Comparison of ENCODE assay signal across 33 mouse cellular contexts in genomic region chrX:11289244-11289643, GRCm38 (mm10). TPM values are rescaled to one million over a fixed set of nuclear protein-coding genes. Genes with fewer than 3 reads are reported as not detected.
A peak's percentile ranks its signal among the peaks of the same experiment; 100 is the strongest.
DNase-seq lines count a peak whose midpoint lies in the region; ATAC-seq and TF ChIP-seq lines count a peak whose summit lies in the region.
"Had no signal": no experiment of that assay in that cellular context is flagged by ENCODE, and none has a peak within 500 bp of the region (broad histone marks: within the 10 kb centered on the region; RNA-seq: fewer than 3 reads in every experiment).

No protein-coding gene starts in this region.

- H3K4me3 ChIP-seq in ES-E14 (ENCODE audit: insufficient read depth in 1 of 2, low read depth in 1 of 2, low read length in 2 of 2, poor library complexity in 1 of 2, severe bottlenecking in 1 of 2), result no peak overlapping the region
- no peak overlapping the region for H3K4me3 ChIP-seq in forebrain, embryonic 16.5 days (replicated peaks; ENCODE audit: low read length)
- H3K4me3 ChIP-seq: embryonic facial prominence, embryonic 13.5 days; embryonic facial prominence, embryonic 15.5 days; erythroblast, embryonic 14.5 days; forebrain, embryonic 10.5 days; forebrain, embryonic 12.5 days; gastrocnemius, adult 2 months had no signal

- H3K9me3 ChIP-seq in ES-E14 (ENCODE audit: control insufficient read depth, insufficient read depth, low read depth, low read length), result no peaks in the 10 kb centered on the region
- no peaks in the 10 kb centered on the region; the same call in 1 of the 2 replicates for H3K9me3 ChIP-seq in forebrain, embryonic 16.5 days (ENCODE audit: control insufficient read depth, low read length)
- H3K9me3 ChIP-seq: embryonic facial prominence, embryonic 13.5 days; embryonic facial prominence, embryonic 15.5 days; forebrain, embryonic 10.5 days; forebrain, embryonic 12.5 days; G1E had no signal

- H3K27ac ChIP-seq in ES-E14 (ENCODE audit: insufficient read depth, low read depth, low read length, poor library complexity, severe bottlenecking), result no peak overlapping the region
- no peak overlapping the region for H3K27ac ChIP-seq in forebrain, embryonic 16.5 days (ENCODE audit: low read length)
- H3K27ac ChIP-seq: embryonic facial prominence, embryonic 13.5 days; embryonic facial prominence, embryonic 15.5 days; forebrain, embryonic 10.5 days; forebrain, embryonic 12.5 days; gastrocnemius, adult 2 months had no signal

- H3K36me3 ChIP-seq in ES-E14 (ENCODE audit: control insufficient read depth, insufficient read depth, low read length, poor library complexity, severe bottlenecking), result no peaks in the 10 kb centered on the region
- no peaks in the 10 kb centered on the region for H3K36me3 ChIP-seq in forebrain, embryonic 16.5 days (ENCODE audit: control insufficient read depth, insufficient read depth)
- H3K36me3 ChIP-seq: embryonic facial prominence, embryonic 13.5 days; embryonic facial prominence, embryonic 15.5 days; forebrain, embryonic 10.5 days; forebrain, embryonic 12.5 days; G1E had no signal

- no peaks in the 10 kb centered on the region for H3K4me1 ChIP-seq in ES-E14 (ENCODE audit: control insufficient read depth in 2 of 2, insufficient read depth in 2 of 2, low read length in 2 of 2, poor library complexity in 1 of 2)
- H3K4me1 ChIP-seq in forebrain, embryonic 16.5 days (replicated peaks; ENCODE audit: control insufficient read depth, insufficient read depth, low read length), result no peaks in the 10 kb centered on the region
- H3K4me1 ChIP-seq: embryonic facial prominence, embryonic 13.5 days; embryonic facial prominence, embryonic 15.5 days; forebrain, embryonic 10.5 days; forebrain, embryonic 12.5 days had no signal

- whole genome bisulfite sequencing in forebrain, embryonic 16.5 days, result 38% methylated on average over 4 of the region's 4 CpGs

- DNase-seq in 3T3-L1 (ENCODE audit: low read depth, low spot score), result peak; percentile 2
- peak; percentile 8 for DNase-seq in CD4-positive helper T cell, adult 2 months (ENCODE audit: low read depth, low spot score)
- DNase-seq in ES-E14 (ENCODE audit: low read depth, low spot score), result peak; percentile 26
- DNase-seq in ZHBTc4 (ENCODE audit: low read depth, low spot score), result peak; percentile 59
- DNase-seq in right cerebral cortex, adult 18-20 months, result no peak
- DNase-seq in B cell, adult 2 months, result no peak
- DNase-seq in frontal cortex, adult 2 months (ENCODE audit: extremely low spot score in 1 of 2, low spot score in 1 of 2), result no peak
- DNase-seq: adrenal gland, adult 8-10 months; cerebellum, adult 11 months; cerebellum, adult 18-20 months; cerebellum, adult 8-10 months; cerebellum, adult 9-11 months; cerebellum, postnatal 36 days; embryo, embryonic 11 days; forebrain, postnatal 0 days; gastrocnemius, adult 2 months had no signal

- in situ Hi-C loops in ES-E14 (cut with MboI; ENCODE audit: low sequenced_read_pairs in 2 of 2, unreplicated experiment in 2 of 2), result no loop called here

- no peak overlapping the region for H3K4me2 ChIP-seq in forebrain, embryonic 16.5 days (ENCODE audit: low read length)
- H3K4me2 ChIP-seq: embryonic facial prominence, embryonic 13.5 days; embryonic facial prominence, embryonic 15.5 days; forebrain, embryonic 12.5 days had no signal

- H3K27me3 ChIP-seq in forebrain, embryonic 16.5 days (replicated peaks; ENCODE audit: control insufficient read depth, insufficient read depth, low read length), result 0 out of 2 replicates have a peak, but pooled peaks cover 2% of the 10 kb centered on the region
- H3K27me3 ChIP-seq: CH12.LX had no signal

- H3K9ac ChIP-seq in ES-E14 (ENCODE audit: insufficient read depth, low read depth, low read length, poor library complexity, severe bottlenecking), result no peak overlapping the region
- no peak overlapping the region for H3K9ac ChIP-seq in forebrain, embryonic 16.5 days (replicated peaks; ENCODE audit: low read depth, low read length)
- H3K9ac ChIP-seq: embryonic facial prominence, embryonic 13.5 days; embryonic facial prominence, embryonic 15.5 days; forebrain, embryonic 12.5 days; forebrain, postnatal 0 days had no signal

- no peak for ATAC-seq in forebrain, embryonic 16.5 days
- ATAC-seq: activated CD4-positive, CD25-positive, alpha-beta regulatory T cell, adult 4 months; forebrain, embryonic 14.5 days; forebrain, postnatal 0 days; Patski had no signal

TF ChIP-seq in ES-E14, 5 proteins besides CTCF, POLR2A, EP300 and RAD21:
- TF ChIP-seq ZC3H11A (IDR thresholded peaks at IDR 0.05; ENCODE audit: borderline replicate concordance, low read depth, low read length), result no peak
- TF ChIP-seq ZNF384 (IDR thresholded peaks at IDR 0.05; ENCODE audit: low read depth, low read length), result no peak
- no peak for TF ChIP-seq HCFC1 (IDR thresholded peaks at IDR 0.05; ENCODE audit: borderline replicate concordance, insufficient read depth, low read length)

RNA-seq across cellular contexts. Expression of gene H2al1a, which starts 9.8 kb away (rescaled TPM):
- total RNA-seq in ES-E14 (2012; rRNA removed), result not detected in 2 replicates
- not detected in 2 replicates for polyA plus RNA-seq in forebrain, embryonic 16.5 days (2015; fragmentation: Nextera tagmentation; extraction: Ambion mirVana)
- not detected in 2 replicates for polyA plus RNA-seq in frontal cortex, adult 2 months (2012; rRNA removed)
- total RNA-seq: adrenal gland, adult 18-20 months; adrenal gland, adult 8-10 months; adrenal gland, postnatal 14 days; adrenal gland, postnatal 36 days; CH12.LX; common myeloid progenitor, adult 5-6 weeks; forebrain, postnatal 0 days; G1E; gastrocnemius, adult 2 months had no signal
- polyA plus RNA-seq: activated CD4-positive, CD25-positive, alpha-beta regulatory T cell, adult 4 months; C2C12; embryonic facial prominence, embryonic 11.5 days; embryonic facial prominence, embryonic 13.5 days; embryonic facial prominence, embryonic 15.5 days; erythroblast, embryonic 14.5 days; forebrain, embryonic 10.5 days; forebrain, embryonic 12.5 days; forebrain, embryonic 14.5 days; forebrain, postnatal 0 days; G1E; Patski had no signal

RNA-seq across cellular contexts. Expression of gene H2al1b, which starts 13.0 kb away (rescaled TPM):
- not detected in 2 replicates for total RNA-seq in ES-E14 (2012; rRNA removed)
- not detected in 2 replicates for polyA plus RNA-seq in forebrain, embryonic 16.5 days (2015; fragmentation: Nextera tagmentation; extraction: Ambion mirVana)
- polyA plus RNA-seq in frontal cortex, adult 2 months (2012; rRNA removed), result not detected in 2 replicates
- total RNA-seq: adrenal gland, adult 18-20 months; adrenal gland, adult 8-10 months; adrenal gland, postnatal 14 days; adrenal gland, postnatal 36 days; CH12.LX; common myeloid progenitor, adult 5-6 weeks; forebrain, postnatal 0 days; G1E; gastrocnemius, adult 2 months had no signal
- polyA plus RNA-seq: activated CD4-positive, CD25-positive, alpha-beta regulatory T cell, adult 4 months; C2C12; embryonic facial prominence, embryonic 11.5 days; embryonic facial prominence, embryonic 13.5 days; embryonic facial prominence, embryonic 15.5 days; erythroblast, embryonic 14.5 days; forebrain, embryonic 10.5 days; forebrain, embryonic 12.5 days; forebrain, embryonic 14.5 days; forebrain, postnatal 0 days; G1E; Patski had no signal

RNA-seq across cellular contexts. Expression of gene H2al1c, which starts 16.2 kb away (rescaled TPM):
- not detected in 2 replicates for total RNA-seq in ES-E14 (2012; rRNA removed)
- not detected in 2 replicates for polyA plus RNA-seq in forebrain, embryonic 16.5 days (2015; fragmentation: Nextera tagmentation; extraction: Ambion mirVana)
- polyA plus RNA-seq in frontal cortex, adult 2 months (2012; rRNA removed), result not detected in 2 replicates
- total RNA-seq: adrenal gland, adult 18-20 months; adrenal gland, adult 8-10 months; adrenal gland, postnatal 14 days; adrenal gland, postnatal 36 days; CH12.LX; common myeloid progenitor, adult 5-6 weeks; forebrain, postnatal 0 days; G1E; gastrocnemius, adult 2 months had no signal
- polyA plus RNA-seq: activated CD4-positive, CD25-positive, alpha-beta regulatory T cell, adult 4 months; C2C12; embryonic facial prominence, embryonic 11.5 days; embryonic facial prominence, embryonic 13.5 days; embryonic facial prominence, embryonic 15.5 days; erythroblast, embryonic 14.5 days; forebrain, embryonic 10.5 days; forebrain, embryonic 12.5 days; forebrain, embryonic 14.5 days; forebrain, postnatal 0 days; G1E; Patski had no signal

RNA-seq across cellular contexts. Expression of gene H2al1d, which starts 19.4 kb away (rescaled TPM):
- total RNA-seq in ES-E14 (2012; rRNA removed), result not detected in 2 replicates
- not detected in 2 replicates for polyA plus RNA-seq in forebrain, embryonic 16.5 days (2015; fragmentation: Nextera tagmentation; extraction: Ambion mirVana)
- polyA plus RNA-seq in frontal cortex, adult 2 months (2012; rRNA removed), result not detected in 2 replicates
- total RNA-seq: adrenal gland, adult 18-20 months; adrenal gland, adult 8-10 months; adrenal gland, postnatal 14 days; adrenal gland, postnatal 36 days; CH12.LX; common myeloid progenitor, adult 5-6 weeks; forebrain, postnatal 0 days; G1E; gastrocnemius, adult 2 months had no signal
- polyA plus RNA-seq: activated CD4-positive, CD25-positive, alpha-beta regulatory T cell, adult 4 months; C2C12; embryonic facial prominence, embryonic 11.5 days; embryonic facial prominence, embryonic 13.5 days; embryonic facial prominence, embryonic 15.5 days; erythroblast, embryonic 14.5 days; forebrain, embryonic 10.5 days; forebrain, embryonic 12.5 days; forebrain, embryonic 14.5 days; forebrain, postnatal 0 days; G1E; Patski had no signal

RNA-seq across cellular contexts. Expression of gene H2al1e, which starts 22.5 kb away (rescaled TPM):
- not detected in 2 replicates for total RNA-seq in ES-E14 (2012; rRNA removed)
- not detected in 2 replicates for polyA plus RNA-seq in forebrain, embryonic 16.5 days (2015; fragmentation: Nextera tagmentation; extraction: Ambion mirVana)
- not detected in 2 replicates for polyA plus RNA-seq in frontal cortex, adult 2 months (2012; rRNA removed)
- total RNA-seq: adrenal gland, adult 18-20 months; adrenal gland, adult 8-10 months; adrenal gland, postnatal 14 days; adrenal gland, postnatal 36 days; CH12.LX; common myeloid progenitor, adult 5-6 weeks; forebrain, postnatal 0 days; G1E; gastrocnemius, adult 2 months had no signal
- polyA plus RNA-seq: activated CD4-positive, CD25-positive, alpha-beta regulatory T cell, adult 4 months; C2C12; embryonic facial prominence, embryonic 11.5 days; embryonic facial prominence, embryonic 13.5 days; embryonic facial prominence, embryonic 15.5 days; erythroblast, embryonic 14.5 days; forebrain, embryonic 10.5 days; forebrain, embryonic 12.5 days; forebrain, embryonic 14.5 days; forebrain, postnatal 0 days; G1E; Patski had no signal

Comparison
In these comparisons a context has a peak if more than half of its experiments do, and no peak if none do; other contexts are left out.
1. DNase-seq: peak in 3T3-L1 (single experiment), CD4-positive helper T cell, adult 2 months (single experiment), ES-E14 (single experiment) and ZHBTc4 (single experiment); none in right cerebral cortex, adult 18-20 months (single experiment), B cell, adult 2 months (0 of 2) and frontal cortex, adult 2 months (0 of 2).